Mouse (Mus musculus) neural tube, embryonic 14.5 days (tissue): ENCODE measurements around the gene Kcna2. TPM values are rescaled to one million over a fixed set of nuclear protein-coding genes. Genes with fewer than 3 reads are reported as not detected.

Source experiments
- ATAC-seq: fragments of 200-750 bp; cut with Nextera tagmentation; 2 replicates; pipeline ENCODE4 v1.8.0; 2017; ENCODE audit warnings: low read depth, mild to moderate bottlenecking, moderate TSS enrichment, moderate library complexity
- H3K27ac ChIP-seq: fragments of 300-500 bp; sonication (generic); 2 replicates; pipeline ENCODE4 v1.5.1; 2014; ENCODE audit warnings: low read depth, mild to moderate bottlenecking, control low read depth, low read length, moderate library complexity, mixed read lengths
- H3K27me3 ChIP-seq: fragments of 300-500 bp; sonication (generic); 2 replicates; pipeline ENCODE4 v1.6.1; 2014; ENCODE audit warnings: low read length; ENCODE audit not compliant: control insufficient read depth, insufficient read depth
- H3K36me3 ChIP-seq: fragments of 300-500 bp; sonication (generic); 2 replicates; pipeline ENCODE4 v1.6.1; 2014; ENCODE audit warnings: low read length, mixed read lengths; ENCODE audit not compliant: control insufficient read depth, insufficient read depth
- H3K4me1 ChIP-seq: fragments of 300-500 bp; sonication (generic); 2 replicates; pipeline ENCODE4 v1.6.1; 2014; ENCODE audit warnings: low read length; ENCODE audit not compliant: control insufficient read depth, insufficient read depth
- H3K4me2 ChIP-seq: fragments of 300-500 bp; sonication (generic); 2 replicates; pipeline ENCODE4 v1.6.1; 2014; ENCODE audit warnings: mild to moderate bottlenecking, low read depth, low read length, control low read depth
- H3K4me3 ChIP-seq: fragments of 300-500 bp; sonication (generic); 2 replicates; pipeline ENCODE4 v1.5.1; 2014; ENCODE audit warnings: low read depth, low read length, control low read depth, mixed read lengths
- H3K9ac ChIP-seq: fragments of 300-500 bp; sonication (generic); replicated peaks from 2 replicates; pipeline ENCODE4 v1.6.1; 2014; ENCODE audit warnings: low read depth, mild to moderate bottlenecking, control low read depth, low read length, mixed read lengths
- H3K9me3 ChIP-seq: fragments of 300-500 bp; sonication (generic); 2 replicates; pipeline ENCODE4 v1.6.1; 2016; ENCODE audit warnings: low read length; ENCODE audit not compliant: control insufficient read depth
- WGBS: fragments of 180-500 bp; shearing (Covaris S2); extraction: QIAGEN DNeasy Blood & Tissue Kit; methylation state at CpG from one replicate; pipeline ENCODE4 v1.1.7; 2014; 5-methylcytosine and 5-hydroxymethylcytosine counted together
- polyA plus RNA-seq: library from polyadenylated mRNA; unstranded; fragments of >200 nt; fragmentation: Nextera tagmentation; extraction: Ambion mirVana; gene quantifications from 2 replicates; pipeline ENCODE4 v1.2.1, GENCODE M21; 2014

Kcna2 gene
- polyA plus RNA-seq, 1 experiment from 2014 or later, result 2.0 TPM

GRCm38 (mm10) chr3:107112932-107113659 lies 12.2 kb downstream of the Kcna2 start:
- no peaks in the 10 kb centered on the region for H3K9me3 ChIP-seq
- H3K4me2 ChIP-seq, result peak overlapping the region; percentile 40
- no peaks in the 10 kb centered on the region for H3K36me3 ChIP-seq
- 56% methylated on average over 10 of the region's 10 CpGs for WGBS
- no peak overlapping the region for H3K4me3 ChIP-seq
- peak overlapping the region; percentile 76 for H3K27ac ChIP-seq
- no peak overlapping the region for H3K9ac ChIP-seq
- peaks cover 15% of the 10 kb centered on the region for H3K4me1 ChIP-seq
- no peaks in the 10 kb centered on the region for H3K27me3 ChIP-seq
- ATAC-seq, result 0 out of 2 replicates have a peak, but pooled peaks have one; percentile 9

GRCm38 (mm10) chr3:107113771-107114737 lies 13.1 kb downstream of the Kcna2 start:
- peak; percentile 95 for ATAC-seq
- Histone ChIP-seq H3K4me2 (peak overlapping the region; percentile 40), H3K4me1 (peaks cover 15% of the 10 kb centered on the region), H3K4me3 (peak overlapping the region; percentile 16; the same call in 1 of the 2 replicates), H3K27ac (peak overlapping the region; percentile 76), H3K27me3 (no peaks in the 10 kb centered on the region), H3K9ac (no peak overlapping the region; the same call in 1 of the 2 replicates), H3K9me3 (no peaks in the 10 kb centered on the region), H3K36me3 (no peaks in the 10 kb centered on the region)
- WGBS, result 34% methylated on average over 14 of the region's 14 CpGs

- Histone ChIP-seq H3K36me3 (no peaks in the 10 kb centered on the region), H3K4me2 (no peak overlapping the region), H3K9me3 (no peaks in the 10 kb centered on the region), H3K27me3 (no peaks in the 10 kb centered on the region), H3K4me3 (no peak overlapping the region), H3K4me1 (peaks cover 15% of the 10 kb centered on the region), H3K9ac (no peak overlapping the region), H3K27ac (no peak overlapping the region)
- ATAC-seq, result no peak; the same call in 1 of the 2 replicates
- WGBS, result 80% methylated on average over 2 of the region's 2 CpGs
Measured at GRCm38 (mm10) chr3:107114941-107115340, 14.0 kb downstream of the Kcna2 start.

GRCm38 (mm10) chr3:107115746-107116145 lies 14.8 kb downstream of the Kcna2 start:
- WGBS, result 76% methylated on average over 2 of the region's 2 CpGs
- Histone ChIP-seq H3K4me1 (peaks cover 15% of the 10 kb centered on the region), H3K27ac (no peak overlapping the region), H3K9ac (no peak overlapping the region), H3K4me3 (no peak overlapping the region), H3K9me3 (no peaks in the 10 kb centered on the region), H3K36me3 (no peaks in the 10 kb centered on the region), H3K4me2 (no peak overlapping the region), H3K27me3 (no peaks in the 10 kb centered on the region)
- ATAC-seq, result no peak

GRCm38 (mm10) chr3:107119864-107120564 lies 19.1 kb downstream of the Kcna2 start:
- 92% methylated on average over 2 of the region's 2 CpGs for WGBS
- no peak for ATAC-seq
- Histone ChIP-seq H3K36me3 (no peaks in the 10 kb centered on the region), H3K9ac (no peak overlapping the region), H3K4me3 (no peak overlapping the region), H3K4me2 (no peak overlapping the region), H3K4me1 (no peaks in the 10 kb centered on the region), H3K9me3 (no peaks in the 10 kb centered on the region), H3K27ac (no peak overlapping the region), H3K27me3 (no peaks in the 10 kb centered on the region)

GRCm38 (mm10) chr3:107122306-107122705 lies 21.4 kb downstream of the Kcna2 start:
- H3K9me3 ChIP-seq, result no peaks in the 10 kb centered on the region
- H3K27ac ChIP-seq, result no peak overlapping the region
- no peaks in the 10 kb centered on the region for H3K36me3 ChIP-seq
- H3K4me1 ChIP-seq, result no peaks in the 10 kb centered on the region
- H3K4me3 ChIP-seq, result no peak overlapping the region
- no peak overlapping the region for H3K4me2 ChIP-seq
- ATAC-seq, result no peak
- no peaks in the 10 kb centered on the region for H3K27me3 ChIP-seq
- H3K9ac ChIP-seq, result no peak overlapping the region

GRCm38 (mm10) chr3:107127667-107128066 lies 26.7 kb downstream of the Kcna2 start:
- H3K9ac ChIP-seq, result no peak overlapping the region
- no peak for ATAC-seq
- no peaks in the 10 kb centered on the region for H3K9me3 ChIP-seq
- H3K4me3 ChIP-seq, result no peak overlapping the region
- H3K27me3 ChIP-seq, result no peaks in the 10 kb centered on the region
- no peaks in the 10 kb centered on the region for H3K36me3 ChIP-seq
- H3K27ac ChIP-seq, result no peak overlapping the region
- no peaks in the 10 kb centered on the region for H3K4me1 ChIP-seq
- WGBS, result 84% methylated on average over 1 of the region's 1 CpGs
- H3K4me2 ChIP-seq, result no peak overlapping the region

- Histone ChIP-seq H3K27me3 (no peaks in the 10 kb centered on the region), H3K36me3 (no peaks in the 10 kb centered on the region), H3K4me1 (no peaks in the 10 kb centered on the region), H3K9me3 (no peaks in the 10 kb centered on the region), H3K27ac (no peak overlapping the region), H3K4me3 (no peak overlapping the region), H3K9ac (no peak overlapping the region), H3K4me2 (no peak overlapping the region)
- WGBS, result 77% methylated on average over 3 of the region's 3 CpGs
- no peak for ATAC-seq
Measured at GRCm38 (mm10) chr3:107128421-107128820, 27.5 kb downstream of the Kcna2 start.
